Mouse (Mus musculus): ENCODE data around the gene Cxcl5. TPM values are rescaled to one million over a fixed set of nuclear protein-coding genes. Genes with fewer than 3 reads are reported as not detected.

The Cxcl5 gene
- polyA plus RNA-seq, 1 experiment from 2014 or later: not detected

GRCm38 (mm10) chr5:90763912-90764665 lies 4.9 kb downstream of the Cxcl5 start:
- Histone ChIP-seq H3K4me3 (no peak overlapping the region), H3K4me2 (replicated peaks) (no peak overlapping the region), H3K9me3 (no peaks in the 10 kb centered on the region), H3K9ac (replicated peaks) (no peak overlapping the region), H3K27ac (replicated peaks) (no peak overlapping the region), H3K36me3 (no peaks in the 10 kb centered on the region), H3K4me1 (peaks cover 6% of the 10 kb centered on the region), H3K27me3 (peaks cover 10% of the 10 kb centered on the region)
- no peak for ATAC-seq (ENCODE audit: low FRiP score, low read depth)
- WGBS: 79% methylated on average over 12 of the region's 12 CpGs

GRCm38 (mm10) chr5:90765821-90766606 lies 6.9 kb downstream of the Cxcl5 start:
- Histone ChIP-seq H3K4me3 (no peak overlapping the region), H3K27me3 (no peaks in the 10 kb centered on the region; the same call in 1 of the 2 replicates), H3K36me3 (no peaks in the 10 kb centered on the region), H3K9me3 (no peaks in the 10 kb centered on the region), H3K27ac (replicated peaks) (no peak overlapping the region), H3K9ac (replicated peaks) (no peak overlapping the region), H3K4me1 (no peaks in the 10 kb centered on the region), H3K4me2 (replicated peaks) (no peak overlapping the region)
- no peak for ATAC-seq (ENCODE audit: low FRiP score, low read depth)
- WGBS: 81% methylated on average over 8 of the region's 8 CpGs

- no peak within 1 kb of the TSS for H3K4me2 ChIP-seq (replicated peaks)
- H3K4me1 ChIP-seq: no peaks in the 10 kb centered on the region
- no peaks in the 10 kb centered on the region for H3K36me3 ChIP-seq
- H3K9me3 ChIP-seq: no peaks in the 10 kb centered on the region
- ATAC-seq (ENCODE audit: low FRiP score, low read depth): no peak
- WGBS: 78% methylated on average over 3 of the region's 3 CpGs
- H3K4me3 ChIP-seq: no peak within 1 kb of the TSS
- H3K27ac ChIP-seq (replicated peaks): no peak within 1 kb of the TSS
- H3K9ac ChIP-seq (replicated peaks): no peak within 1 kb of the TSS
- H3K27me3 ChIP-seq: no peaks in the 10 kb centered on the region
Observed at GRCm38 (mm10) chr5:90768218-90768617, 9.1 kb downstream of the Cxcl5 start, which contains the start of gene Ppbp. Gene Ppbp, plus strand, starts transcription at chr5:90768518.

GRCm38 (mm10) chr5:90771369-90771768 lies 12.2 kb downstream of the Cxcl5 start:
- H3K27ac ChIP-seq (replicated peaks): no peak overlapping the region
- H3K36me3 ChIP-seq: no peaks in the 10 kb centered on the region
- 70% methylated on average over 3 of the region's 3 CpGs for WGBS
- H3K4me1 ChIP-seq: no peaks in the 10 kb centered on the region
- no peaks in the 10 kb centered on the region for H3K27me3 ChIP-seq
- H3K4me3 ChIP-seq: no peak overlapping the region
- no peak for ATAC-seq (ENCODE audit: low FRiP score, low read depth)
- H3K9me3 ChIP-seq: no peaks in the 10 kb centered on the region
- H3K4me2 ChIP-seq (replicated peaks): no peak overlapping the region
- no peak overlapping the region for H3K9ac ChIP-seq (replicated peaks)

GRCm38 (mm10) chr5:90771880-90772653 lies 12.9 kb downstream of the Cxcl5 start, which contains the start of gene Pf4:
Gene Pf4, plus strand, starts transcription at chr5:90772435.
- WGBS: 89% methylated on average over 16 of the region's 16 CpGs
- no peak within 1 kb of the TSS for H3K4me3 ChIP-seq

GRCm38 (mm10) chr5:90775562-90775961 lies 16.4 kb downstream of the Cxcl5 start:
- Histone ChIP-seq H3K4me1 (no peaks in the 10 kb centered on the region), H3K4me2 (replicated peaks) (no peak overlapping the region), H3K4me3 (no peak overlapping the region), H3K27ac (replicated peaks) (no peak overlapping the region), H3K36me3 (no peaks in the 10 kb centered on the region), H3K9ac (replicated peaks) (no peak overlapping the region), H3K9me3 (no peaks in the 10 kb centered on the region), H3K27me3 (no peaks in the 10 kb centered on the region)
- no peak for ATAC-seq (ENCODE audit: low FRiP score, low read depth)
- 88% methylated on average over 5 of the region's 5 CpGs for WGBS

More at GRCm38 (mm10) chr5:90771880-90772653, 12.9 kb downstream of the Cxcl5 start, which contains the start of gene Pf4:
- H3K4me2 ChIP-seq (replicated peaks): no peak within 1 kb of the TSS
- H3K9me3 ChIP-seq: no peaks in the 10 kb centered on the region
- no peaks in the 10 kb centered on the region for H3K27me3 ChIP-seq
- ATAC-seq (ENCODE audit: low FRiP score, low read depth): no peak
- no peaks in the 10 kb centered on the region for H3K4me1 ChIP-seq
- no peaks in the 10 kb centered on the region for H3K36me3 ChIP-seq
- no peak within 1 kb of the TSS for H3K27ac ChIP-seq (replicated peaks)
- H3K9ac ChIP-seq (replicated peaks): no peak within 1 kb of the TSS

- Histone ChIP-seq H3K27me3 (no peaks in the 10 kb centered on the region), H3K27ac (replicated peaks) (no peak overlapping the region), H3K4me3 (no peak overlapping the region), H3K4me1 (no peaks in the 10 kb centered on the region), H3K9ac (replicated peaks) (no peak overlapping the region), H3K36me3 (no peaks in the 10 kb centered on the region), H3K4me2 (replicated peaks) (no peak overlapping the region), H3K9me3 (no peaks in the 10 kb centered on the region)
- no peak for ATAC-seq (ENCODE audit: low FRiP score, low read depth)
- WGBS: 82% methylated on average over 10 of the region's 10 CpGs
Observed at GRCm38 (mm10) chr5:90777621-90778020, 18.5 kb downstream of the Cxcl5 start.

- Histone ChIP-seq H3K27me3 (no peaks in the 10 kb centered on the region), H3K4me1 (no peaks in the 10 kb centered on the region), H3K36me3 (no peaks in the 10 kb centered on the region), H3K9ac (replicated peaks) (no peak overlapping the region), H3K4me2 (replicated peaks) (no peak overlapping the region), H3K27ac (replicated peaks) (no peak overlapping the region), H3K9me3 (no peaks in the 10 kb centered on the region), H3K4me3 (no peak overlapping the region)
- ATAC-seq (ENCODE audit: low FRiP score, low read depth): no peak
- WGBS: 86% methylated on average over 6 of the region's 6 CpGs
Observed at GRCm38 (mm10) chr5:90778856-90779255, 19.7 kb downstream of the Cxcl5 start.

GRCm38 (mm10) chr5:90783697-90784096 lies 24.5 kb downstream of the Cxcl5 start:
- Histone ChIP-seq H3K9ac (replicated peaks) (no peak overlapping the region), H3K27ac (replicated peaks) (no peak overlapping the region), H3K4me3 (no peak overlapping the region), H3K4me1 (peaks cover 4% of the 10 kb centered on the region; the same call in 1 of the 2 replicates), H3K9me3 (no peaks in the 10 kb centered on the region), H3K36me3 (no peaks in the 10 kb centered on the region), H3K27me3 (peaks cover 3% of the 10 kb centered on the region; the same call in 1 of the 2 replicates), H3K4me2 (replicated peaks) (no peak overlapping the region)
- ATAC-seq (ENCODE audit: low FRiP score, low read depth): no peak
- 87% methylated on average over 3 of the region's 3 CpGs for WGBS

- no peaks in the 10 kb centered on the region for H3K9me3 ChIP-seq
- no peak within 1 kb of the TSS for H3K9ac ChIP-seq (replicated peaks)
- peak within 1 kb of the TSS; percentile 37 for H3K4me3 ChIP-seq
- no peak within 1 kb of the TSS for H3K27ac ChIP-seq (replicated peaks)
- H3K36me3 ChIP-seq: no peaks in the 10 kb centered on the region
- H3K4me2 ChIP-seq (replicated peaks): peak within 1 kb of the TSS; percentile 68
- peaks cover 3% of the 10 kb centered on the region; the same call in 1 of the 2 replicates for H3K27me3 ChIP-seq
- H3K4me1 ChIP-seq: peaks cover 4% of the 10 kb centered on the region; the same call in 1 of the 2 replicates
- WGBS: 18% methylated on average over 26 of the region's 26 CpGs
- ATAC-seq (ENCODE audit: low FRiP score, low read depth): peak; percentile 86
Observed at GRCm38 (mm10) chr5:90785659-90786588, 26.8 kb downstream of the Cxcl5 start, which contains the start of gene Cxcl3. Gene Cxcl3, plus strand, starts transcription at chr5:90786103.

GRCm38 (mm10) chr5:90788114-90788513 lies 29.0 kb downstream of the Cxcl5 start:
- ATAC-seq (ENCODE audit: low FRiP score, low read depth): no peak
- 72% methylated on average over 4 of the region's 4 CpGs for WGBS
- H3K4me3 ChIP-seq: no peak overlapping the region
- peaks cover 3% of the 10 kb centered on the region; the same call in 1 of the 2 replicates for H3K27me3 ChIP-seq
- H3K9me3 ChIP-seq: no peaks in the 10 kb centered on the region
- H3K4me2 ChIP-seq (replicated peaks): no peak overlapping the region
- no peak overlapping the region for H3K27ac ChIP-seq (replicated peaks)
- no peaks in the 10 kb centered on the region for H3K36me3 ChIP-seq
- no peak overlapping the region for H3K9ac ChIP-seq (replicated peaks)
- H3K4me1 ChIP-seq: peaks cover 4% of the 10 kb centered on the region; the same call in 1 of the 2 replicates
